Mouse (Mus musculus) B cell, adult 2 months (primary cell): Measurements from ENCODE around the gene Pakap.

Experiments
- DNase-seq, 2 experiments: peaks; one replicate each; pipeline ENCODE4 v3.0.0; 2022

The Pakap gene

GRCm38 (mm10) chr4:57889773-57890172 lies 321.8 kb downstream of the Pakap start:
- DNase-seq = no peak

- DNase-seq = no peak
Observed at GRCm38 (mm10) chr4:57892001-57892586, 324.1 kb downstream of the Pakap start.

GRCm38 (mm10) chr4:57895140-57895539 lies 327.2 kb downstream of the Pakap start:
- DNase-seq = no peak

DNA sequence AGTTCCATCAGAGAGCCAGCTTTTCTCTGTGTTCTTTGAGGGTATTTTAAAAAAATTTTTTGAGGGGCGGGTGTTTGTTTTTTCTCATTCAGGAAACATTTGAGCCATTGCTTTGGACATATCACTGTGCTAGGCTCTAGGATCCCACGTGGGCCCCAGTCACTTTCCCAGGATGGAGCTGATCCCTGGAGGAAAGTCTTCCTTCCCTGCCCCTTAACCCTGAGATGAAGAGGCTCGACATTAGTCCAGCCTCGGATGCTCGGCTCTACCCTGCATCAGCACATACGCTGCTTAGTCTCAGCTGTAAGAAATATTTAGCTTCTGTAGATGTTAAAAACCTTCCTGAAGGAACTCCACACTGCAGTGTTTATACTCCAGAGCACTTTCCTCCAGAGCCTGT lies 327.9 kb downstream of the Pakap start:
- no peak for DNase-seq

GRCm38 (mm10) chr4:57896631-57897030 lies 328.7 kb downstream of the Pakap start:
- DNase-seq = no peak

DNA sequence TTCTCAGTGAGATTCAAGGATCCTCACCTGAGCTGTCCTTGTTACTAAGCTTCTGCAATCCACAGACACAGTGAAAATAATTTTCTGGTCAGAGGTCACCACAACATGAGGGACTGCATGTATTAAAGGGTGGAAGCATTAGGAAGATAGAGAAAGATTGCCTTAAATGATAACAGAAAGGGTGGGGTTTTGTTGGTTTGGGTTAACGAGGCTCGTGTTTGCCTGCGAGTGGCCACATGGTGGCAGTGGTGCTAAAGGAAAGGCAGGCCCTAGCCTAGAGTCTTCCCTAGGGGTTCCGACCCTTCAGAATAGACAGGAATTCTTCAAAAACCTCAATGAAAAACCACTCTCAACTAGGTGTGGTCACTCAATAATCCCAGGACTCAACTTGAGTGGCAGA lies 333.2 kb downstream of the Pakap start:
- DNase-seq = peak; percentile 43 to 49

GRCm38 (mm10) chr4:57902619-57903018 lies 334.6 kb downstream of the Pakap start:
- DNase-seq = no peak

DNA sequence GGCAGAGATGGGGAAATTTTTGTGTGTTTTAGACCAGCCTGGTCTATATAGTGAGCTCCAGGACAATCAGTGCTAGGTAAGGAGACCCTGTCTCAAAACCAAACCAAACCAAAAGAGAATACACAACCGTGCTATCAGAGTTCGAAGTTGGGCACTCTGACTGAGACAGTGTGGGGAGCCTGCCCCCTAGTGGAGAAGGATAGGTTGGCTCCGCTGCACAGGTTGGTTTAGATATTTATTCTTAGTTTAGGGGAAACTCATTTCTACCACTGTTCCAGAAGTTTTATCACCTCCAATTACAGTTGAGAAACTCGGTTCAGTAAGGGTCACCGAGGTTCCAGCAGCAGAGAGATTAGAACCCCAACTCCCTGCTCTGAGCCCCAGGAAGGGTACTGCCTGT lies 336.2 kb downstream of the Pakap start:
- peak; percentile 84 to 86 for DNase-seq

GRCm38 (mm10) chr4:57904638-57905037 lies 336.7 kb downstream of the Pakap start:
- no peak for DNase-seq

DNA sequence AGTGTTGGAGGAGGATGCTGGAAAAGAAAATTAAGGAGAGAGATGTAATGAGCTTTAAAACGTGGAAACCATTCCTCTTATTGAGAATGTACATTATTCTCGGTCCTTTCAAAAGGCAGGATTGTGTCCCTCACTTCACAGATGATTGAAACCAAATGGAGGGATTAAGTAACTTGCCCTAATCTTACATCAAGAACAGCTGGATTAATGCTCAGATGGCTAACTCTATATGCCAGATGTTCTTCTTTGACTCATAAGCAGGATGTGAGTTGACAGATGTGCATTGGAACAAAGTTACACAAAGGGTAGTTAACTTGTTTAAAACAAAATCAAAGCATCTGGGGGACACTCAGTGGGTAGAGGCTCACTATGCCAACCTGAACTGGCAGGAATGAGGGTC lies 338.7 kb downstream of the Pakap start:
- DNase-seq = no peak

- no peak for DNase-seq
Observed at GRCm38 (mm10) chr4:57908860-57909259, 340.9 kb downstream of the Pakap start.

DNA sequence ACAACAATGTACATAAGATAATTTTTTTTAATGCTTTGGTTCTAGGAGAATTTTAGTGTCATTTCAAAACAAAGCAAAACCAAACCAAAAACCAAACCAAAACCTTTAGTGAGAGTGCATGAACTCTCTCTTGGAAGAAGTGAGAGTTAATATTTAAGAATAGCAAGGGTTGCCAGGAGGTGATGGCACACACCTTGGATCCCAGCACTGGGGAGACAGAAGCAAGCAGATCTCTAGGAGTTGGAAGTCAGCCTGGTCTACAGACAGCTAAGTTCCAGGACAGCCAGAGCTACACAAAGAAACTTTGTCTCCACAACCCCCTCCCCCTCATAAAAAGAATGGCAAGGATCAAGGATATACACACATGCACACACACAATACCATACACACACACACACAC lies 345.0 kb downstream of the Pakap start:
- no peak for DNase-seq

GRCm38 (mm10) chr4:57914193-57915190 lies 346.5 kb downstream of the Pakap start:
- no peak for DNase-seq

- DNase-seq = peak in 1 of 2 experiments; percentile 5
Observed at GRCm38 (mm10) chr4:57915216-57915965, 347.4 kb downstream of the Pakap start.

DNA sequence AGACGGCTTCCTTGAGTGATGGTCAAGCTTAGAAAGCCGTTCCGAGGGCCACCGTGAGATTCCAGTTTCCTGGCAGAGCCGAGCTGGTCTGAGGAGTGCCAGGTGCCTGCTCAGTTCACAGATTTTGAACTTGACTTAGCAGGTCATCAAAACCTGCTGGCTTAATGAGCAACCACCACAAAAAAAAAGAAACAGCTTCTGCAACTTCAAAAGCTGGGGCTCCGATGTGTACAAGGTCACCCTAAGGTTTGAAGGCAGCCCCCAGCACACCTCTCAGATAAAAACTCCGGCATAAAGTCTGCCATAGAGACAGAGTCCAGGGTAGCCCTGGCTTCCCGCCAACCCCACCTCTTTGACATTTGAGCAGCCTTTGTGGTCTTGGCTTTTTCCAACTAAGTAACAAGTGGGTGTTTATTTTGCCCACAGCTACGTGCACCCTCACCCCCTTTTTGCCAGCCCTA lies 348.3 kb downstream of the Pakap start, which contains the start of gene D630039A03Rik:
TSS of gene D630039A03Rik (minus strand) at position 97 of the 461 bp plus-strand sequence.
- DNase-seq = no peak

GRCm38 (mm10) chr4:57916711-57917110 lies 348.7 kb downstream of the Pakap start:
- no peak for DNase-seq

- no peak for DNase-seq
Observed at GRCm38 (mm10) chr4:57919494-57920423, 351.8 kb downstream of the Pakap start.

- no peak for DNase-seq
Observed at GRCm38 (mm10) chr4:57920522-57920921, 352.5 kb downstream of the Pakap start.

- no peak for DNase-seq
Observed at GRCm38 (mm10) chr4:57922171-57922570, 354.2 kb downstream of the Pakap start.

- no peak for DNase-seq
Observed at GRCm38 (mm10) chr4:57924556-57925071, 356.6 kb downstream of the Pakap start.

DNA sequence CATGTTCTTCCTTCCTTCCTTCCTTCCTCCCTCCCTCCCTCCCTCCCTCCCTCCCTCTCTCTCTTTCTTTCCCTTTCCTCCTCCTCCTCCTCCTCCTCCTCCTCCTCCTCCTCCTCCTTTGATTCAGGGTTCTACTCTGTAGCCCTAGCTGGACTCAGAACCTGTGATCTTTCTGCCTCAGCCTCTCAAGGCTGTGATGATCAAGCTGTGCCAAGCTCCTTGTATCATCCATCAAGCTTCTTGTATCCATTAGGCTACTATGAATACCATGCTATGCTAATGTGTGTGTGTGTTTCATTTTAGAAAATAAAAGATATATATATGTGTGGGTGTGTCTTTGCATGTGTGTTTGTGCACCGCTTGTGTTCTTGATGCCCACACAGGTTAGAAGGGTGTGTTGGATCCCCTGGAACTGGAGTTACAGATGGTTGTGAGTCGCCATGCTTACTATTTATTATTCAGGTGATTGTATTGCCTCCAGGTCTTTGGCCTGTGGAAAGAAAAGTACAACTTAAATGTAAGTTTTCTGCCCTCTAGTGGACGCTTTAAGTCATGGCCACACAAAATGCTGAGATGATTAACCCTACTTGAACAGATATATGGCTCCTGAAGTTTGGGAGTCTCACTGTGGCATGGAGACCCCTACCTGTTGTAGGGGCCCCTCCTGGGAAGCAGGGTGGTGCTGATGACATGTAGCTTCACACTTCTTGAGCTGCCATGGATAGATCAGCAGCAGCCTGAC lies 359.7 kb downstream of the Pakap start:
- peak; percentile 17 to 30 for DNase-seq
